Mouse (Mus musculus) neural tube, embryonic 12.5 days (tissue): Measurements from ENCODE around the gene Ripor3. TPM values are rescaled to one million over a fixed set of nuclear protein-coding genes. Genes with fewer than 3 reads are reported as not detected.

Source experiments
- ATAC-seq: fragments of 200-750 bp; cut with Nextera tagmentation; 2 replicates; pipeline ENCODE4 v1.8.0; 2017; ENCODE audit warnings: low read depth, mild to moderate bottlenecking, moderate TSS enrichment, moderate library complexity; ENCODE audit not compliant: low FRiP score
- H3K27ac ChIP-seq: fragments of 300-500 bp; sonication (generic); 2 replicates; pipeline ENCODE4 v1.5.1; 2016
- H3K27me3 ChIP-seq: fragments of 300-500 bp; sonication (generic); replicated peaks from 2 replicates; pipeline ENCODE4 v1.6.1; 2016; ENCODE audit warnings: mild to moderate bottlenecking
- H3K36me3 ChIP-seq: fragments of 300-500 bp; sonication (generic); 2 replicates; pipeline ENCODE4 v1.6.1; 2016; ENCODE audit warnings: mild to moderate bottlenecking
- H3K4me1 ChIP-seq: fragments of 300-500 bp; sonication (generic); 2 replicates; pipeline ENCODE4 v1.6.1; 2016
- H3K4me2 ChIP-seq: fragments of 300-500 bp; sonication (generic); replicated peaks from 2 replicates; pipeline ENCODE4 v1.6.1; 2016; ENCODE audit warnings: mild to moderate bottlenecking
- H3K4me3 ChIP-seq: fragments of 300-500 bp; sonication (generic); 2 replicates; pipeline ENCODE4 v1.5.1; 2016
- H3K9ac ChIP-seq: fragments of 300-500 bp; sonication (generic); 2 replicates; pipeline ENCODE4 v1.6.1; 2016; ENCODE audit warnings: mild to moderate bottlenecking
- H3K9me3 ChIP-seq: fragments of 300-500 bp; sonication (generic); 2 replicates; pipeline ENCODE4 v1.6.1; 2016; ENCODE audit warnings: mild to moderate bottlenecking
- WGBS: fragments of 180-500 bp; shearing (Covaris S2); methylation state at CpG from one replicate; pipeline ENCODE4 v1.1.7; 2016; 5-methylcytosine and 5-hydroxymethylcytosine counted together
- polyA plus RNA-seq: library from polyadenylated mRNA; unstranded; fragments of >200 nt; fragmentation: Nextera tagmentation; extraction: Ambion mirVana; gene quantifications from 2 replicates; pipeline ENCODE4 v1.2.1, GENCODE M21; 2016

Gene Ripor3
- polyA plus RNA-seq, 1 experiment from 2014 or later = 0.60 TPM

GRCm38 (mm10) chr2:167959996-167960395 is 50.4 kb downstream of the Ripor3 start:
- no peak overlapping the region for H3K4me3 ChIP-seq
- no peak overlapping the region for H3K4me2 ChIP-seq
- H3K27ac ChIP-seq = no peak overlapping the region
- ATAC-seq = no peak
- WGBS = 82% methylated on average over 7 of the region's 7 CpGs
- H3K4me1 ChIP-seq = peaks cover 10% of the 10 kb centered on the region
- no peaks in the 10 kb centered on the region for H3K9me3 ChIP-seq
- no peaks in the 10 kb centered on the region for H3K27me3 ChIP-seq
- peaks cover 18% of the 10 kb centered on the region for H3K36me3 ChIP-seq
- H3K9ac ChIP-seq = no peak overlapping the region

- no peaks in the 10 kb centered on the region for H3K9me3 ChIP-seq
- no peak overlapping the region for H3K4me2 ChIP-seq
- no peak for ATAC-seq
- peaks cover 10% of the 10 kb centered on the region for H3K4me1 ChIP-seq
- peaks cover 12% of the 10 kb centered on the region; the same call in 1 of the 2 replicates for H3K36me3 ChIP-seq
- H3K27me3 ChIP-seq = no peaks in the 10 kb centered on the region
- 78% methylated on average over 4 of the region's 4 CpGs for WGBS
- H3K27ac ChIP-seq = no peak overlapping the region
- H3K4me3 ChIP-seq = no peak overlapping the region
- H3K9ac ChIP-seq = no peak overlapping the region
Measured at GRCm38 (mm10) chr2:167959384-167959911, 51.0 kb downstream of the Ripor3 start.

- Histone ChIP-seq H3K36me3 (peaks cover 6% of the 10 kb centered on the region; the same call in 1 of the 2 replicates), H3K9me3 (no peaks in the 10 kb centered on the region), H3K4me2 (no peak overlapping the region), H3K9ac (no peak overlapping the region), H3K4me1 (peaks cover 10% of the 10 kb centered on the region), H3K4me3 (no peak overlapping the region), H3K27ac (no peak overlapping the region), H3K27me3 (no peaks in the 10 kb centered on the region)
- 79% methylated on average over 4 of the region's 4 CpGs for WGBS
- ATAC-seq = no peak
Measured at GRCm38 (mm10) chr2:167958843-167959242, 51.6 kb downstream of the Ripor3 start.

- Histone ChIP-seq H3K27me3 (no peaks in the 10 kb centered on the region), H3K9me3 (no peaks in the 10 kb centered on the region), H3K36me3 (peaks cover 2% of the 10 kb centered on the region; the same call in 1 of the 2 replicates), H3K4me1 (peaks cover 10% of the 10 kb centered on the region), H3K9ac (no peak overlapping the region), H3K4me3 (no peak overlapping the region), H3K4me2 (no peak overlapping the region), H3K27ac (no peak overlapping the region)
- ATAC-seq = no peak
- 72% methylated on average over 5 of the region's 5 CpGs for WGBS
Measured at GRCm38 (mm10) chr2:167958082-167958788, 52.2 kb downstream of the Ripor3 start.

GRCm38 (mm10) chr2:167957539-167957938 is 52.9 kb downstream of the Ripor3 start:
- no peaks in the 10 kb centered on the region for H3K9me3 ChIP-seq
- H3K4me1 ChIP-seq = peaks cover 10% of the 10 kb centered on the region
- 100% methylated on average over 1 of the region's 1 CpGs for WGBS
- no peak overlapping the region for H3K9ac ChIP-seq
- H3K4me2 ChIP-seq = no peak overlapping the region
- H3K36me3 ChIP-seq = no peaks in the 10 kb centered on the region; the same call in 1 of the 2 replicates
- no peak overlapping the region for H3K4me3 ChIP-seq
- no peak overlapping the region for H3K27ac ChIP-seq
- no peak for ATAC-seq
- no peaks in the 10 kb centered on the region for H3K27me3 ChIP-seq

GRCm38 (mm10) chr2:167954928-167955327 is 55.5 kb downstream of the Ripor3 start:
- Histone ChIP-seq H3K27me3 (no peaks in the 10 kb centered on the region), H3K4me1 (peaks cover 18% of the 10 kb centered on the region), H3K36me3 (no peaks in the 10 kb centered on the region; the same call in 1 of the 2 replicates), H3K9ac (no peak overlapping the region), H3K4me2 (no peak overlapping the region), H3K4me3 (no peak overlapping the region), H3K9me3 (no peaks in the 10 kb centered on the region), H3K27ac (no peak overlapping the region)
- 79% methylated on average over 7 of the region's 7 CpGs for WGBS
- no peak for ATAC-seq

- Histone ChIP-seq H3K4me2 (no peak overlapping the region), H3K9me3 (no peaks in the 10 kb centered on the region), H3K4me1 (peaks cover 18% of the 10 kb centered on the region), H3K4me3 (no peak overlapping the region), H3K36me3 (no peaks in the 10 kb centered on the region; the same call in 1 of the 2 replicates), H3K9ac (no peak overlapping the region), H3K27me3 (no peaks in the 10 kb centered on the region), H3K27ac (no peak overlapping the region)
- WGBS = 90% methylated on average over 10 of the region's 10 CpGs
- ATAC-seq = no peak
Measured at GRCm38 (mm10) chr2:167953819-167954218, 56.6 kb downstream of the Ripor3 start.

- Histone ChIP-seq H3K4me3 (no peak overlapping the region), H3K9me3 (no peaks in the 10 kb centered on the region), H3K9ac (no peak overlapping the region), H3K27ac (no peak overlapping the region), H3K27me3 (no peaks in the 10 kb centered on the region), H3K36me3 (no peaks in the 10 kb centered on the region), H3K4me2 (no peak overlapping the region), H3K4me1 (peaks cover 21% of the 10 kb centered on the region)
- no peak for ATAC-seq
- WGBS = 89% methylated on average over 13 of the region's 13 CpGs
Measured at GRCm38 (mm10) chr2:167951301-167952211, 58.9 kb downstream of the Ripor3 start.

GRCm38 (mm10) chr2:167950681-167951080 is 59.7 kb downstream of the Ripor3 start:
- Histone ChIP-seq H3K4me1 (peaks cover 24% of the 10 kb centered on the region), H3K9me3 (no peaks in the 10 kb centered on the region), H3K27me3 (no peaks in the 10 kb centered on the region), H3K36me3 (no peaks in the 10 kb centered on the region), H3K27ac (no peak overlapping the region), H3K4me3 (no peak overlapping the region), H3K4me2 (no peak overlapping the region), H3K9ac (no peak overlapping the region)
- WGBS = 90% methylated on average over 6 of the region's 6 CpGs
- no peak for ATAC-seq

GRCm38 (mm10) chr2:167949808-167950207 is 60.6 kb downstream of the Ripor3 start:
- Histone ChIP-seq H3K9me3 (no peaks in the 10 kb centered on the region), H3K4me1 (peaks cover 32% of the 10 kb centered on the region), H3K4me2 (no peak overlapping the region), H3K9ac (no peak overlapping the region), H3K27me3 (no peaks in the 10 kb centered on the region), H3K4me3 (no peak overlapping the region), H3K27ac (no peak overlapping the region), H3K36me3 (no peaks in the 10 kb centered on the region)
- ATAC-seq = no peak
- 79% methylated on average over 2 of the region's 2 CpGs for WGBS

GRCm38 (mm10) chr2:167949250-167949649 is 61.2 kb downstream of the Ripor3 start:
- Histone ChIP-seq H3K27ac (no peak overlapping the region), H3K4me1 (peaks cover 37% of the 10 kb centered on the region), H3K27me3 (no peaks in the 10 kb centered on the region), H3K9me3 (no peaks in the 10 kb centered on the region), H3K9ac (no peak overlapping the region), H3K36me3 (no peaks in the 10 kb centered on the region), H3K4me2 (no peak overlapping the region), H3K4me3 (no peak overlapping the region)
- ATAC-seq = no peak
- 77% methylated on average over 6 of the region's 6 CpGs for WGBS

GRCm38 (mm10) chr2:167948557-167948956 is 61.9 kb downstream of the Ripor3 start:
- H3K27me3 ChIP-seq = no peaks in the 10 kb centered on the region
- peaks cover 43% of the 10 kb centered on the region for H3K4me1 ChIP-seq
- H3K9ac ChIP-seq = no peak overlapping the region
- H3K36me3 ChIP-seq = no peaks in the 10 kb centered on the region
- H3K27ac ChIP-seq = no peak overlapping the region
- H3K9me3 ChIP-seq = no peaks in the 10 kb centered on the region
- WGBS = 87% methylated on average over 13 of the region's 13 CpGs
- H3K4me3 ChIP-seq = no peak overlapping the region
- ATAC-seq = no peak
- no peak overlapping the region for H3K4me2 ChIP-seq
